Mouse (Mus musculus): ENCODE results near the gene Abcg4. TPM values are rescaled to one million over a fixed set of nuclear protein-coding genes. Genes with fewer than 3 reads are reported as not detected.
"Not testable (repeated sequence)": the region's sequence is repeated elsewhere in the genome, so short reads cannot be mapped to it uniquely, and the experiment has no call there.

The Abcg4 gene
- 2.7 and 3.3 TPM in 2 replicates for polyA plus RNA-seq (2014; fragmentation: Nextera tagmentation; extraction: Ambion mirVana)

DNA sequence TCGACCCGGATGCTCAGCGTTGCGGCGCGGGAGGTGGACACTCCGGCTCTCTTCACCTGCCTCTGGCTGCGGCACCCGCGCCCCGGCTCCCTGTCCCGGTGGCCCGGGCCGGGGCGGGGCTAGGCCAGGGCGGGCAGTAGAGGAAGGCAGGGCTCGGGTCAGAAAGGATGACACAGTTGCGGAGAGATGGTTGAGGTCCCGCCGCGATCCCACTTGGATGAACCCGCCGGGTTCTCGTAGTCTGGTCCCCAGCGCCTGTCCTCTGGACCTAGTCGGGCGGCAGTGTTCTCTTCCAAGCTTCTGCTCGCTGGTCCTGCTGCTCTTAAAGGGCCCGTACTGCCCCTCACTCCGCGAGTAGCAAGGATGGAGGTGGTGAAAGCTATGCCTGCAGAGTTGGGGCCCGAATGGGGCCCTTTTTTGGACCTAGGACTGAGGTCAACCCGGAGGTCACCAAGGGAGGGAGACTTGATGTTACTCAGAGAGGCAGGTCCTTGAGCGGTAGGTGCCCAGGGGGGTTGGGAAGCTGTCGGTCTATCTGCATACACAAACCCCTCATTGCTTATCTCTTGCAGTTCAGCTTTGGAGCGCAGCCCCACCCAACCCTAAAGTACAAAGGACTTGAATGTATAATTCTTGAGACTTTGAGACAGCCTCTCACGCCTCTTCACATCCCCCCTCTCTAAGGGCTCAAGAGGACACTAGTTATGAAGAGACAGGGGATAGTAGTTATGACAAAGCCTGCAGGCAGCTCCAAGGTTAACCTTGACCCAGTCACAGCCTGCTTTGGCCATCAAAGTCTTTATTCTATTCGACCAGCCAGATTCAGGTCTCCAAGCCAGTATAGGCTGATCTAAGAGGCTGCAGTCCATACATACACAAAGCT is at the start of gene Abcg4:
Gene Abcg4, minus strand, starts transcription at position 540 of the 883 bp plus-strand sequence.
- peak within 1 kb of the TSS; percentile 81 for H3K9ac ChIP-seq (ENCODE audit: low read depth, low read length)
- ATAC-seq (replicated peaks; ENCODE audit: insufficient number of reproducible peaks, low FRiP score, low TSS enrichment), result peak; percentile 83
- H3K4me2 ChIP-seq, result peak within 1 kb of the TSS; percentile 98
- peaks cover 21% of the 10 kb centered on the region for H3K4me1 ChIP-seq (ENCODE audit: control insufficient read depth, insufficient read depth, low read length)
- WGBS (ENCODE audit: insufficient replicate concordance), result under 1% methylated on average over 38 of the region's 38 CpGs
- peaks cover 10% of the 10 kb centered on the region for H3K36me3 ChIP-seq (ENCODE audit: control insufficient read depth, insufficient read depth, low read length)
- peaks cover 11% of the 10 kb centered on the region for H3K27me3 ChIP-seq (ENCODE audit: control insufficient read depth, insufficient read depth, low read length)
- H3K4me3 ChIP-seq (ENCODE audit: low read depth, low read length), result peak within 1 kb of the TSS; percentile 72
- H3K27ac ChIP-seq (ENCODE audit: low read depth, low read length), result peak within 1 kb of the TSS; percentile 72
- H3K9me3 ChIP-seq (replicated peaks; ENCODE audit: control insufficient read depth, low read length), result no peaks in the 10 kb centered on the region

GRCm38 (mm10) chr9:44337436-44338169 is 49.2 kb upstream of the Abcg4 start:
- Histone ChIP-seq H3K4me3 (ENCODE audit: low read depth, low read length) (peak overlapping the region; percentile 78), H3K27me3 (ENCODE audit: control insufficient read depth, insufficient read depth, low read length) (no peaks in the 10 kb centered on the region), H3K9me3 (replicated peaks; ENCODE audit: control insufficient read depth, low read length) (no peaks in the 10 kb centered on the region), H3K4me1 (ENCODE audit: control insufficient read depth, insufficient read depth, low read length) (peaks cover 16% of the 10 kb centered on the region), H3K9ac (ENCODE audit: low read depth, low read length) (peak overlapping the region; percentile 56; the same call in 1 of the 2 replicates), H3K27ac (ENCODE audit: low read depth, low read length) (no peak overlapping the region), H3K36me3 (ENCODE audit: control insufficient read depth, insufficient read depth, low read length) (peaks cover 17% of the 10 kb centered on the region), H3K4me2 (peak overlapping the region; percentile 85)
- ATAC-seq (replicated peaks; ENCODE audit: insufficient number of reproducible peaks, low FRiP score, low TSS enrichment), result no peak
- 67% methylated on average over 9 of the region's 9 CpGs for WGBS (ENCODE audit: insufficient replicate concordance)

DNA sequence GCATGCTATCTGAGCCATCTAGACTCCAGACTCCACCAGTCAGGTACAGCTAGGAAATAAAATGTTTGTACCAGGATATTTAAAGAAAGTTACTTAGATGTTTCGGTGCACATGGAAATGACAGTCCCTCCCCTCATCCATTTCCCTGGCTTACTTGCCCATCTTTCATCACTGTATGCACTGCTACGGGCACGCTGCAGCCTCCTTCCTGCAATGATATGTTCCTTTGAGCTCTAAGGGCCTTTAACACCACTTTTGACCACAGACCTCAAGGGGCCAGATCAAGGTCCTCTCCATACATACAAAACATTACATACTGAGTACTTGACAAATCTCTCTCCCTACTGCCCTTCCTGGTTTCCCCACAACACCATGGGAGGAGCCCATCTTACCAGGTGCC is 48.5 kb upstream of the Abcg4 start:
- Histone ChIP-seq H3K27ac (ENCODE audit: low read depth, low read length) (no peak overlapping the region), H3K4me2 (peak overlapping the region; percentile 85), H3K9ac (ENCODE audit: low read depth, low read length) (peak overlapping the region; percentile 40), H3K4me1 (ENCODE audit: control insufficient read depth, insufficient read depth, low read length) (peaks cover 9% of the 10 kb centered on the region; the same call in 1 of the 2 replicates), H3K9me3 (replicated peaks; ENCODE audit: control insufficient read depth, low read length) (no peaks in the 10 kb centered on the region), H3K4me3 (ENCODE audit: low read depth, low read length) (peak overlapping the region; percentile 78), H3K36me3 (ENCODE audit: control insufficient read depth, insufficient read depth, low read length) (peaks cover 20% of the 10 kb centered on the region), H3K27me3 (ENCODE audit: control insufficient read depth, insufficient read depth, low read length) (no peaks in the 10 kb centered on the region)
- no peak for ATAC-seq (replicated peaks; ENCODE audit: insufficient number of reproducible peaks, low FRiP score, low TSS enrichment)
- WGBS (ENCODE audit: insufficient replicate concordance), result 60% methylated on average over 3 of the region's 3 CpGs

DNA sequence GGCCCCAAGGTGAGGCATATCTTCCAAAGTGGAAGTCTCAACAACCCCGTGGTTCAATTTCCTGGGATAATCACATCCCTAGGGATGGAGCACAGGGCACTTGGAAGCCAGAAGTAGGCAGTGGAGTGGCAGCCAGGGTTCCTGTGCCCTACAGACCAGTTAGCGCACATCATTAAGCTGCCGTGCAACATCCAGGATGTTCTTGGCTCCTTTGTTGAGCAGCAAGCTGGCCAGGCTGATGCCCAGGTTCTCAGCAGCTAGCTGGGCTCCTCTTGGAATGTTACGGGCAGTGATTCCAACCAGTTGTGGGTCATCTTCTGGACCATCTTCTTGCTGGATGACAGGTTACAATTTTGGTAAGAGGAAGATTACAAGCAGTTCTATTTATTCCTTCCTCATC is 48.1 kb upstream of the Abcg4 start:
- not testable (repeated sequence) for H3K4me1 ChIP-seq (ENCODE audit: control insufficient read depth, insufficient read depth, low read length)

DNA sequence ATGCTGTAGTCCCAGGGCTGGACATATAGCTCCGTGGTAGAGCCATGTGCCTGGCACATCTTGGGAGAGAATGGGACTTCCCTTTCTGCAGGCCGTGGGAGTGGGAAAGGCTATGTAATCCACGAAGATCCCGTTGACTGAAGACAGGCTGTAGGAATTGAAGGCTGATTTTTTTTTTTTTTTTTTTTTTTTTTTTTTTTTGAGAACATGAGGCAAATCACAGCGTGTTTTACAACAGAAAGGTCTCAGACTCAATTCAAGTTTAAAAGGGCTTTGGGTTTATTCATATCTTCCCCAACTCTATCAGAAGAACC is 47.6 kb upstream of the Abcg4 start:
- Histone ChIP-seq H3K27me3 (ENCODE audit: control insufficient read depth, insufficient read depth, low read length) (no peaks in the 10 kb centered on the region), H3K36me3 (ENCODE audit: control insufficient read depth, insufficient read depth, low read length) (peaks cover 20% of the 10 kb centered on the region), H3K27ac (ENCODE audit: low read depth, low read length) (peak overlapping the region; percentile 94; the same call in 1 of the 2 replicates), H3K9ac (ENCODE audit: low read depth, low read length) (peak overlapping the region; percentile 93), H3K4me1 (ENCODE audit: control insufficient read depth, insufficient read depth, low read length) (peaks cover 7% of the 10 kb centered on the region; the same call in 1 of the 2 replicates), H3K4me3 (ENCODE audit: low read depth, low read length) (peak overlapping the region; percentile 78), H3K9me3 (replicated peaks; ENCODE audit: control insufficient read depth, low read length) (no peaks in the 10 kb centered on the region), H3K4me2 (peak overlapping the region; percentile 85)
- WGBS (ENCODE audit: insufficient replicate concordance), result 1% methylated on average over 5 of the region's 5 CpGs
- ATAC-seq (replicated peaks; ENCODE audit: insufficient number of reproducible peaks, low FRiP score, low TSS enrichment), result no peak

More for the DNA sequence above, 48.1 kb upstream of the Abcg4 start:
- H3K9me3 ChIP-seq (replicated peaks; ENCODE audit: control insufficient read depth, low read length); H3K27ac ChIP-seq (ENCODE audit: low read depth, low read length); ATAC-seq (replicated peaks; ENCODE audit: insufficient number of reproducible peaks, low FRiP score, low TSS enrichment); H3K27me3 ChIP-seq (ENCODE audit: control insufficient read depth, insufficient read depth, low read length): not testable (repeated sequence)
- H3K4me2 ChIP-seq, result peak overlapping the region; percentile 85
- peaks cover 20% of the 10 kb centered on the region for H3K36me3 ChIP-seq (ENCODE audit: control insufficient read depth, insufficient read depth, low read length)
- H3K4me3 ChIP-seq (ENCODE audit: low read depth, low read length), result peak overlapping the region; percentile 78
- peak overlapping the region; percentile 40 for H3K9ac ChIP-seq (ENCODE audit: low read depth, low read length)
- 44% methylated on average over 4 of the region's 4 CpGs for WGBS (ENCODE audit: insufficient replicate concordance)

- ATAC-seq (replicated peaks; ENCODE audit: insufficient number of reproducible peaks, low FRiP score, low TSS enrichment), result 0 out of 2 replicates have a peak, but pooled peaks have one; percentile 2
- H3K9ac ChIP-seq (ENCODE audit: low read depth, low read length), result peak overlapping the region; percentile 93
- no peaks in the 10 kb centered on the region for H3K27me3 ChIP-seq (ENCODE audit: control insufficient read depth, insufficient read depth, low read length)
- peak overlapping the region; percentile 78 for H3K4me3 ChIP-seq (ENCODE audit: low read depth, low read length)
- H3K9me3 ChIP-seq (replicated peaks; ENCODE audit: control insufficient read depth, low read length), result no peaks in the 10 kb centered on the region
- under 1% methylated on average over 50 of the region's 50 CpGs for WGBS (ENCODE audit: insufficient replicate concordance)
- peak overlapping the region; percentile 85 for H3K4me2 ChIP-seq
- peaks cover 7% of the 10 kb centered on the region; the same call in 1 of the 2 replicates for H3K4me1 ChIP-seq (ENCODE audit: control insufficient read depth, insufficient read depth, low read length)
- peaks cover 23% of the 10 kb centered on the region for H3K36me3 ChIP-seq (ENCODE audit: control insufficient read depth, insufficient read depth, low read length)
- H3K27ac ChIP-seq (ENCODE audit: low read depth, low read length), result peak overlapping the region; percentile 94
Observed at GRCm38 (mm10) chr9:44335331-44336092, 47.1 kb upstream of the Abcg4 start.

GRCm38 (mm10) chr9:44334396-44335330 is 46.2 kb upstream of the Abcg4 start, which contains the start of gene H2afx:
Gene H2afx (plus strand): TSS chr9:44334694.
- H3K27me3 ChIP-seq (ENCODE audit: control insufficient read depth, insufficient read depth, low read length), result no peaks in the 10 kb centered on the region
- ATAC-seq (replicated peaks; ENCODE audit: insufficient number of reproducible peaks, low FRiP score, low TSS enrichment), result peak; percentile 94
- H3K36me3 ChIP-seq (ENCODE audit: control insufficient read depth, insufficient read depth, low read length), result peaks cover 29% of the 10 kb centered on the region
- H3K4me1 ChIP-seq (ENCODE audit: control insufficient read depth, insufficient read depth, low read length), result peaks cover 7% of the 10 kb centered on the region; the same call in 1 of the 2 replicates
- H3K9ac ChIP-seq (ENCODE audit: low read depth, low read length), result peak within 1 kb of the TSS; percentile 93
- peak within 1 kb of the TSS; percentile 85 for H3K4me2 ChIP-seq
- H3K27ac ChIP-seq (ENCODE audit: low read depth, low read length), result peak within 1 kb of the TSS; percentile 94
- H3K4me3 ChIP-seq (ENCODE audit: low read depth, low read length), result peak within 1 kb of the TSS; percentile 78
- H3K9me3 ChIP-seq (replicated peaks; ENCODE audit: control insufficient read depth, low read length), result no peaks in the 10 kb centered on the region
- WGBS (ENCODE audit: insufficient replicate concordance), result under 1% methylated on average over 84 of the region's 91 CpGs
